Mouse (Mus musculus) midbrain, embryonic 14.5 days (tissue): Measurements from ENCODE around the gene Tbl1xr1. TPM values are rescaled to one million over a fixed set of nuclear protein-coding genes. Genes with fewer than 3 reads are reported as not detected.
A peak's percentile ranks its signal among the peaks of the same experiment; 100 is the strongest.

ENCODE experiments used
- ATAC-seq: fragments of 200-750 bp; cut with Nextera tagmentation; 2 replicates; pipeline ENCODE4 v1.8.0; 2017; ENCODE audit warnings: moderate number of reproducible peaks, moderate library complexity; ENCODE audit not compliant: low FRiP score, low TSS enrichment
- DNase-seq: peaks from one replicate; pipeline ENCODE4 v3.0.0-alpha.2; 2015
- H3K27ac ChIP-seq: fragments of 300-500 bp; sonication (generic); replicated peaks from 2 replicates; pipeline ENCODE4 v1.5.1; 2014; ENCODE audit warnings: mild to moderate bottlenecking, low read depth, low read length, moderate library complexity
- H3K27me3 ChIP-seq: fragments of 300-500 bp; sonication (generic); 2 replicates; pipeline ENCODE4 v1.6.1; 2014; ENCODE audit warnings: low read length, control low read depth, mixed read lengths; ENCODE audit not compliant: control insufficient read depth, insufficient read depth
- H3K36me3 ChIP-seq: fragments of 300-500 bp; sonication (generic); 2 replicates; pipeline ENCODE4 v1.6.1; 2014; ENCODE audit warnings: low read length, control low read depth; ENCODE audit not compliant: control insufficient read depth, insufficient read depth
- H3K4me1 ChIP-seq: fragments of 300-500 bp; sonication (generic); 2 replicates; pipeline ENCODE4 v1.6.1; 2014; ENCODE audit warnings: mild to moderate bottlenecking, antibody characterized with exemption, low read length, control low read depth; ENCODE audit not compliant: control insufficient read depth, insufficient read depth
- H3K4me2 ChIP-seq: fragments of 300-500 bp; sonication (generic); 2 replicates; pipeline ENCODE4 v1.6.1; 2014; ENCODE audit warnings: mild to moderate bottlenecking, low read length, moderate library complexity
- H3K4me3 ChIP-seq: fragments of 300-500 bp; sonication (generic); replicated peaks from 2 replicates; pipeline ENCODE4 v1.5.1; 2014; ENCODE audit warnings: low read depth, low read length
- H3K9ac ChIP-seq: fragments of 300-500 bp; sonication (generic); replicated peaks from 2 replicates; pipeline ENCODE4 v1.6.1; 2014; ENCODE audit warnings: mild to moderate bottlenecking, low read length, moderate library complexity
- H3K9me3 ChIP-seq: fragments of 300-500 bp; sonication (generic); 2 replicates; pipeline ENCODE4 v1.6.1; 2016; ENCODE audit warnings: low read length, control low read depth, mixed read lengths; ENCODE audit not compliant: control insufficient read depth
- WGBS: fragments of 180-500 bp; shearing (Covaris S2); extraction: QIAGEN DNeasy Blood & Tissue Kit; methylation state at CpG from one replicate; pipeline ENCODE4 v1.1.7; 2014; 5-methylcytosine and 5-hydroxymethylcytosine counted together
- polyA plus RNA-seq: library from polyadenylated mRNA; unstranded; fragments of >200 nt; fragmentation: Nextera tagmentation; extraction: Ambion mirVana; gene quantifications from 2 replicates; pipeline ENCODE4 v1.2.1, GENCODE M21; 2014

Gene Tbl1xr1
- polyA plus RNA-seq, 1 experiment from 2014 or later: 26.2 TPM

- DNase-seq: no peak
- H3K9me3 ChIP-seq: no peaks in the 10 kb centered on the region
- H3K27ac ChIP-seq: no peak overlapping the region
- no peaks in the 10 kb centered on the region for H3K27me3 ChIP-seq
- no peaks in the 10 kb centered on the region for H3K4me1 ChIP-seq
- no peak overlapping the region for H3K4me2 ChIP-seq
- no peaks in the 10 kb centered on the region for H3K36me3 ChIP-seq
- 89% methylated on average over 4 of the region's 4 CpGs for WGBS
- H3K4me3 ChIP-seq: no peak overlapping the region
- no peak overlapping the region for H3K9ac ChIP-seq
- ATAC-seq: no peak
These were observed 108.8 kb downstream of the Tbl1xr1 start for GRCm38 (mm10) chr3:22185265-22185664.

GRCm38 (mm10) chr3:22190498-22190897 lies 114.0 kb downstream of the Tbl1xr1 start:
- Histone ChIP-seq H3K4me2 (no peak overlapping the region), H3K36me3 (peaks cover 34% of the 10 kb centered on the region), H3K4me1 (no peaks in the 10 kb centered on the region), H3K9me3 (no peaks in the 10 kb centered on the region), H3K9ac (no peak overlapping the region), H3K4me3 (no peak overlapping the region), H3K27me3 (no peaks in the 10 kb centered on the region), H3K27ac (no peak overlapping the region)
- ATAC-seq (0 out of 2 replicates have a peak, but pooled peaks have one; percentile 50), DNase-seq (peak; percentile 82)

- 95% methylated on average over 5 of the region's 5 CpGs for WGBS
- Histone ChIP-seq H3K4me1 (no peaks in the 10 kb centered on the region), H3K9me3 (no peaks in the 10 kb centered on the region), H3K9ac (no peak overlapping the region), H3K27me3 (no peaks in the 10 kb centered on the region), H3K27ac (no peak overlapping the region), H3K4me2 (no peak overlapping the region), H3K4me3 (no peak overlapping the region), H3K36me3 (peaks cover 47% of the 10 kb centered on the region)
- DNase-seq (no peak), ATAC-seq (no peak)
These were observed 116.5 kb downstream of the Tbl1xr1 start for GRCm38 (mm10) chr3:22192931-22193330.

GRCm38 (mm10) chr3:22194185-22194856 lies 117.9 kb downstream of the Tbl1xr1 start:
- no peak for DNase-seq
- WGBS: 97% methylated on average over 7 of the region's 7 CpGs
- no peak for ATAC-seq
- H3K4me1 ChIP-seq: no peaks in the 10 kb centered on the region
- no peaks in the 10 kb centered on the region for H3K9me3 ChIP-seq
- H3K4me3 ChIP-seq: no peak overlapping the region
- no peak overlapping the region for H3K9ac ChIP-seq
- H3K27ac ChIP-seq: no peak overlapping the region
- no peak overlapping the region for H3K4me2 ChIP-seq
- no peaks in the 10 kb centered on the region for H3K27me3 ChIP-seq
- H3K36me3 ChIP-seq: peaks cover 56% of the 10 kb centered on the region

- Histone ChIP-seq H3K9me3 (no peaks in the 10 kb centered on the region), H3K4me2 (no peak overlapping the region), H3K9ac (no peak overlapping the region), H3K4me1 (no peaks in the 10 kb centered on the region), H3K27me3 (no peaks in the 10 kb centered on the region), H3K36me3 (peaks cover 59% of the 10 kb centered on the region), H3K27ac (no peak overlapping the region), H3K4me3 (no peak overlapping the region)
- ATAC-seq: no peak
- DNase-seq: no peak
- 87% methylated on average over 1 of the region's 1 CpGs for WGBS
These were observed 122.3 kb downstream of the Tbl1xr1 start for GRCm38 (mm10) chr3:22198802-22199201.

- Histone ChIP-seq H3K4me1 (no peaks in the 10 kb centered on the region), H3K27ac (no peak overlapping the region), H3K4me2 (no peak overlapping the region), H3K27me3 (no peaks in the 10 kb centered on the region), H3K9me3 (no peaks in the 10 kb centered on the region), H3K36me3 (peaks cover 30% of the 10 kb centered on the region), H3K4me3 (no peak overlapping the region), H3K9ac (no peak overlapping the region)
- ATAC-seq (no peak), DNase-seq (no peak)
- 92% methylated on average over 3 of the region's 3 CpGs for WGBS
These were observed 127.7 kb downstream of the Tbl1xr1 start for GRCm38 (mm10) chr3:22204186-22204585.

GRCm38 (mm10) chr3:22221557-22221956 lies 145.1 kb downstream of the Tbl1xr1 start:
- no peak overlapping the region for H3K27ac ChIP-seq
- H3K36me3 ChIP-seq: 0 out of 2 replicates have a peak, but pooled peaks cover 3% of the 10 kb centered on the region
- H3K27me3 ChIP-seq: no peaks in the 10 kb centered on the region
- no peak overlapping the region for H3K9ac ChIP-seq
- ATAC-seq (no peak), DNase-seq (no peak)
- WGBS: 89% methylated on average over 2 of the region's 2 CpGs
- H3K4me3 ChIP-seq: no peak overlapping the region
- H3K4me1 ChIP-seq: no peaks in the 10 kb centered on the region
- H3K4me2 ChIP-seq: no peak overlapping the region
- no peaks in the 10 kb centered on the region for H3K9me3 ChIP-seq

GRCm38 (mm10) chr3:22222351-22222750 lies 145.9 kb downstream of the Tbl1xr1 start:
- Histone ChIP-seq H3K27ac (no peak overlapping the region), H3K4me3 (no peak overlapping the region), H3K4me2 (no peak overlapping the region), H3K9ac (no peak overlapping the region), H3K36me3 (no peaks in the 10 kb centered on the region), H3K27me3 (no peaks in the 10 kb centered on the region), H3K9me3 (no peaks in the 10 kb centered on the region), H3K4me1 (no peaks in the 10 kb centered on the region)
- DNase-seq (no peak), ATAC-seq (no peak)
- WGBS: 36% methylated on average over 12 of the region's 12 CpGs

GRCm38 (mm10) chr3:22223023-22223422 lies 146.6 kb downstream of the Tbl1xr1 start:
- DNase-seq (no peak), ATAC-seq (no peak)
- Histone ChIP-seq H3K9ac (no peak overlapping the region), H3K27ac (no peak overlapping the region), H3K36me3 (no peaks in the 10 kb centered on the region), H3K4me3 (no peak overlapping the region), H3K27me3 (no peaks in the 10 kb centered on the region), H3K4me1 (no peaks in the 10 kb centered on the region), H3K9me3 (no peaks in the 10 kb centered on the region), H3K4me2 (no peak overlapping the region)
- WGBS: 90% methylated on average over 5 of the region's 5 CpGs
